Mouse (Mus musculus) limb, embryonic 14.5 days (tissue): ENCODE data around the gene Hist1h1c. TPM values are rescaled to one million over a fixed set of nuclear protein-coding genes. Genes with fewer than 3 reads are reported as not detected.
"Not testable (repeated sequence)": the region's sequence is repeated elsewhere in the genome, so short reads cannot be mapped to it uniquely, and the experiment has no call there.

ENCODE experiments used
- ATAC-seq: fragments of 200-750 bp; cut with Nextera tagmentation; 2 replicates; pipeline ENCODE4 v1.8.0; 2017; ENCODE audit warnings: low read depth, moderate number of reproducible peaks, moderate TSS enrichment; ENCODE audit not compliant: low FRiP score
- DNase-seq: peaks from one replicate; pipeline ENCODE4 v3.0.0-alpha.2; 2015; ENCODE audit warnings: low spot score
- H3K27ac ChIP-seq: fragments of 300-500 bp; sonication (generic); replicated peaks from 2 replicates; pipeline ENCODE4 v1.5.1; 2014; ENCODE audit warnings: low read depth, mild to moderate bottlenecking, low read length, moderate library complexity, mixed read lengths
- H3K27me3 ChIP-seq: fragments of 300-500 bp; sonication (generic); 2 replicates; pipeline ENCODE4 v1.6.1; 2014; ENCODE audit warnings: low read length, mixed read lengths; ENCODE audit not compliant: control insufficient read depth, insufficient read depth
- H3K36me3 ChIP-seq: fragments of 300-500 bp; sonication (generic); 2 replicates; pipeline ENCODE4 v1.6.1; 2014; ENCODE audit warnings: mild to moderate bottlenecking, low read length, moderate library complexity, mixed read lengths; ENCODE audit not compliant: control insufficient read depth, insufficient read depth
- H3K4me1 ChIP-seq: fragments of 300-500 bp; sonication (generic); 2 replicates; pipeline ENCODE4 v1.6.1; 2014; ENCODE audit warnings: antibody characterized with exemption, low read length, mixed read lengths; ENCODE audit not compliant: control insufficient read depth, insufficient read depth
- H3K4me2 ChIP-seq: fragments of 300-500 bp; sonication (generic); replicated peaks from 2 replicates; pipeline ENCODE4 v1.6.1; 2014; ENCODE audit warnings: low read depth, mild to moderate bottlenecking, low read length, moderate library complexity; ENCODE audit not compliant: severe bottlenecking
- H3K4me3 ChIP-seq: fragments of 300-500 bp; sonication (generic); replicated peaks from 2 replicates; pipeline ENCODE4 v1.5.1; 2014; ENCODE audit warnings: low read length
- H3K9ac ChIP-seq: fragments of 300-500 bp; sonication (generic); 2 replicates; pipeline ENCODE4 v1.6.1; 2014; ENCODE audit warnings: mild to moderate bottlenecking, low read depth, low read length, moderate library complexity; ENCODE audit not compliant: severe bottlenecking
- H3K9me3 ChIP-seq: fragments of 300-500 bp; sonication (generic); 2 replicates; pipeline ENCODE4 v1.6.1; 2016; ENCODE audit warnings: low read length; ENCODE audit not compliant: control insufficient read depth
- POLR2A ChIP-seq: fragments of 200-500 bp; IDR thresholded peaks from 2 replicates; pipeline ENCODE4 v1.8.0; 2012; ENCODE audit warnings: inconsistent platforms, mild to moderate bottlenecking, moderate library complexity, borderline replicate concordance; ENCODE audit not compliant: insufficient read depth, insufficient read length; ENCODE audit errors: extremely low read depth
- WGBS: fragments of 180-500 bp; shearing (Covaris S2); extraction: QIAGEN DNeasy Blood & Tissue Kit; methylation state at CpG from one replicate; pipeline ENCODE4 v1.1.7; 2014; 5-methylcytosine and 5-hydroxymethylcytosine counted together
- polyA plus RNA-seq, 2 experiments: library from polyadenylated mRNA; depleted of rRNA in 1 of 2; stranded (reverse) in 1 of 2; unstranded in 1 of 2; fragments of >200 nt; fragmentation: Nextera tagmentation in 1 of 2; extraction: Ambion mirVana in 1 of 2; gene quantifications; 2 replicates each; pipeline versions ENCODE4 v1.2.1 to v1.2.3; 2012 to 2014

The Hist1h1c gene
- polyA plus RNA-seq, 2 experiments: 23.7 to 24.7 TPM

DNA sequence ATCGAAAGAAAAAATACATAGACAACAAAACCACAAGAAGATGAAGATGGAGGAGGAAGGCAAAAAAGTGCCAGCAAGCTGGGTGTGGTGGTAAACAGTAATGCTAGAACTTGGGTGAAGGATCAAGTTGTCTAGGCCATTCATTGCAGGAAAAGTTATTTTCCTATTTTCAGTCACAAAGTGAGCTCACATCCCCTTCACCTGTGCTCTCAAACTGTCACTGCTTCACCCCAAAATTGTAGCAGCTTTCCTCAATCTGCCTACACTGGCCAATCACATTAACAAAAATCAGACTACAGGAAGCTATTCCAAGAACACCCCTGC lies 21.3 kb downstream of the Hist1h1c start:
- Histone ChIP-seq H3K9me3 (no peaks in the 10 kb centered on the region), H3K27ac (peak overlapping the region; percentile 94; the same call in 1 of the 2 replicates), H3K4me3 (peak overlapping the region; percentile 52), H3K9ac (no peak overlapping the region), H3K36me3 (no peaks in the 10 kb centered on the region), H3K4me2 (peak overlapping the region; percentile 85), H3K27me3 (no peaks in the 10 kb centered on the region), H3K4me1 (peaks cover 24% of the 10 kb centered on the region)
- TF ChIP-seq POLR2A: no peak
- DNase-seq: no peak
- 74% methylated on average over 1 of the region's 1 CpGs for WGBS
- ATAC-seq: no peak

DNA sequence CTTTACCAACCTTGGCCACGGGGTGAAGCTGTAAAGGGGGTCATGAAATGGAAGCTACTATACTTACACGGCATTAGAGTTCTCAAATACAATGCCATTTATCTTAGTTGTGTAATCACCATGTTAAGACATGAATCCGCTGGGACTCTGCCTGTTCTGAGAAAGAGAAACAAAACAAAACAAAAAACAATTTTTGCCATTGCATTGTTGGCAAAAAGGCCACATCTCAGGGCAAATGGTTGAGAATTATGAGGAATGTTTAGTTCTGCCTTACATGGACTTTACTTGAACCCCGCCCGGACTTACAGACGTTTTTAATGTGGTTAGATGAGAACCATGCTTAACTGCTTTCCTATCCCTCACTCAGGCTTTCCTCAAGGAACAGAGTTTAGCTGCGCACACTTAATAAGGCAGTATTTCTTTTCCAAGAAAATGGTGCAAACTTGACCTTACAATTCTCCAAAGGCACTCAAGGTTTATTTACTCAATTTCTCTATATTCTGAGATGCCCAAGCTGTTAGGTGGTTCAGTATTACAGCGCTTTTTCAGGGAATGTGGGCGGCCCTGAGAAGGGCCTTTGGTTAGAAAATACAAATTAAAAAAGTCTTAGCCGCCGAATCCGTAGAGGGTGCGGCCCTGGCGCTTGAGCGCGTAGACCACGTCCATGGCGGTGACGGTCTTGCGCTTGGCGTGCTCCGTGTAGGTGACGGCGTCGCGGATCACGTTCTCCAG lies 21.8 kb downstream of the Hist1h1c start:
- Histone ChIP-seq H3K9me3 (no peaks in the 10 kb centered on the region), H3K4me2 (peak overlapping the region; percentile 85), H3K36me3 (no peaks in the 10 kb centered on the region), H3K27ac (peak overlapping the region; percentile 94), H3K4me1 (peaks cover 24% of the 10 kb centered on the region), H3K27me3 (no peaks in the 10 kb centered on the region), H3K4me3 (peak overlapping the region; percentile 52), H3K9ac (peak overlapping the region; percentile 51)
- no peak for TF ChIP-seq POLR2A
- 0 out of 2 replicates have a peak, but pooled peaks have one; percentile 0 for ATAC-seq
- WGBS: 1% methylated on average over 21 of the region's 27 CpGs
- peak; percentile 49 for DNase-seq

DNA sequence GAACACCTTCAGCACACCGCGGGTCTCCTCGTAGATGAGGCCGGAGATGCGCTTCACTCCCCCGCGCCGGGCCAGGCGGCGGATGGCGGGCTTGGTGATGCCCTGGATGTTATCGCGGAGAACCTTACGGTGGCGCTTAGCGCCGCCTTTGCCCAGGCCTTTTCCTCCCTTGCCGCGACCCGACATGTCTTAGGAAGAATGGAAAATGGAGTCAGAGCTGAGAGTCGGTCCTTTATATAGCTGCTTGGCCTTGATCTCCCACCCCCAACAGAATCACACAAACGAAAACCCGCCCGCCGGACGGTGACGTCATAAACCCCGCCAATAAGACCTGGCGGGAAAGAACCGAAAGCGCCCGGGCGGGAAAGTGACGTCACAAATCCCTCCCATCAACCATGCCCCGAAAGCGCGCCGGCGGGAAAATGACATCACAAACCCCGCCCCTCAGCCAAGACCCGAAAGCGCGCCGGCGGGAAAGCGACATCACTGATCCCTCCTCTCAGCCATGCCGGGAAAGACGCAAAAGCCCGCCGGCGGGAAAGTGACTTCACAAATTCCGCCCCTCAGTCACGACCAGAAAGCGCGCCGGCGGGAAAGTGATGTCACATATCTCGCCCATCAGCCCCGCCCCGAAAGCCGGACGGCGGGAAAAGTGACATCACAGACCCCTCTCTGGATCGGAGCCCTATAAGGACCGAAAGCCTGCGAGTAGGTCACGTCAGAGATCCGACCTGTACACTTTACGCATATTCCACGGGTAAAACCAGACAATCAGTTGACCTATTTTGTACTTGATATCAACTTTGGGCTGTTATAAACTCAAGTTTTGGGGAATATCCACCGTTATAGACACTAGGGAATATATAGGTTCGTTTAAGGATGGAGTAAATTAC lies 22.6 kb downstream of the Hist1h1c start, which contains the start of gene Hist1h4a:
Gene Hist1h4a (minus strand): TSS at position 259 of the 893 bp plus-strand sequence.
- peaks cover 24% of the 10 kb centered on the region for H3K4me1 ChIP-seq
- under 1% methylated on average over 54 of the region's 72 CpGs for WGBS
- ATAC-seq: peak; percentile 78
- peak within 1 kb of the TSS; percentile 64 for H3K9ac ChIP-seq
- peak within 1 kb of the TSS; percentile 85 for H3K4me2 ChIP-seq
- peak; percentile 99 for DNase-seq
- no peaks in the 10 kb centered on the region for H3K9me3 ChIP-seq
- H3K4me3 ChIP-seq: peak within 1 kb of the TSS; percentile 52
- H3K27me3 ChIP-seq: no peaks in the 10 kb centered on the region
- peak within 1 kb of the TSS; percentile 94 for H3K27ac ChIP-seq
- TF ChIP-seq POLR2A: peak; percentile 98; the same call in 1 of the 2 replicates
- H3K36me3 ChIP-seq: no peaks in the 10 kb centered on the region

- ATAC-seq: peak; percentile 78
- Histone ChIP-seq H3K4me3 (peak within 1 kb of the TSS; percentile 52), H3K4me2 (peak within 1 kb of the TSS; percentile 85), H3K9ac (peak within 1 kb of the TSS; percentile 64), H3K4me1 (peaks cover 24% of the 10 kb centered on the region), H3K27ac (peak within 1 kb of the TSS; percentile 94)
- H3K27me3 ChIP-seq, H3K9me3 ChIP-seq, H3K36me3 ChIP-seq: not testable (repeated sequence)
- peak; percentile 89; the same call in 1 of the 2 replicates for TF ChIP-seq POLR2A
- WGBS: under 1% methylated on average over 25 of the region's 52 CpGs
- DNase-seq: peak; percentile 96
Observed at GRCm38 (mm10) chr13:23761871-23762821, 23.5 kb downstream of the Hist1h1c start, which contains the start of gene Hist1h3a. Gene Hist1h3a (minus strand): TSS chr13:23762386.
